Mouse (Mus musculus): ENCODE data around the gene Golt1b. TPM values are rescaled to one million over a fixed set of nuclear protein-coding genes. Genes with fewer than 3 reads are reported as not detected.
"Not testable (repeated sequence)": the region's sequence is repeated elsewhere in the genome, so short reads cannot be mapped to it uniquely, and the experiment has no call there.

The Golt1b gene
- polyA plus RNA-seq, 1 experiment: 26.4 TPM

GRCm38 (mm10) chr6:142347431-142348385 lies 39.3 kb upstream of the Golt1b start:
- TF ChIP-seq POLR2A (IDR thresholded peaks at IDR 0.05; ENCODE audit: borderline replicate concordance, insufficient read depth, low read length): no peak
- no peak for TF ChIP-seq CTCF (IDR thresholded peaks at IDR 0.05; ENCODE audit: borderline replicate concordance, insufficient read depth, low read depth, low read length)
- no peaks in the 10 kb centered on the region for H3K27me3 ChIP-seq (ENCODE audit: control insufficient read depth, insufficient read depth, low read length)
- no peaks in the 10 kb centered on the region; the same call in 1 of the 2 replicates for H3K4me1 ChIP-seq (ENCODE audit: control insufficient read depth, insufficient read depth, low read length)
- no peak overlapping the region for H3K4me3 ChIP-seq (replicated peaks; ENCODE audit: insufficient read depth, low read depth, low read length)
- WGBS: 64% methylated on average over 11 of the region's 11 CpGs
- H3K27ac ChIP-seq (ENCODE audit: insufficient read depth, low read length): no peak overlapping the region
- DNase-seq: no peak

GRCm38 (mm10) chr6:142352099-142352498 lies 34.9 kb upstream of the Golt1b start:
- not testable (repeated sequence) for H3K4me3 ChIP-seq (replicated peaks; ENCODE audit: insufficient read depth, low read depth, low read length); H3K27ac ChIP-seq (ENCODE audit: insufficient read depth, low read length); H3K4me1 ChIP-seq (ENCODE audit: control insufficient read depth, insufficient read depth, low read length); DNase-seq; H3K27me3 ChIP-seq (ENCODE audit: control insufficient read depth, insufficient read depth, low read length)
- WGBS: 90% methylated on average over 3 of the region's 3 CpGs

GRCm38 (mm10) chr6:142357106-142357505 lies 29.9 kb upstream of the Golt1b start:
- no peak overlapping the region for H3K4me3 ChIP-seq (replicated peaks; ENCODE audit: insufficient read depth, low read depth, low read length)
- DNase-seq: no peak
- no peaks in the 10 kb centered on the region for H3K4me1 ChIP-seq (ENCODE audit: control insufficient read depth, insufficient read depth, low read length)
- TF ChIP-seq CTCF (IDR thresholded peaks at IDR 0.05; ENCODE audit: borderline replicate concordance, insufficient read depth, low read depth, low read length) (no peak), POLR2A (IDR thresholded peaks at IDR 0.05; ENCODE audit: borderline replicate concordance, insufficient read depth, low read length) (no peak)
- no peaks in the 10 kb centered on the region for H3K27me3 ChIP-seq (ENCODE audit: control insufficient read depth, insufficient read depth, low read length)
- WGBS: 81% methylated on average over 7 of the region's 7 CpGs
- no peak overlapping the region for H3K27ac ChIP-seq (ENCODE audit: insufficient read depth, low read length)

GRCm38 (mm10) chr6:142362036-142362435 lies 25.0 kb upstream of the Golt1b start:
- no peak for TF ChIP-seq POLR2A (IDR thresholded peaks at IDR 0.05; ENCODE audit: borderline replicate concordance, insufficient read depth, low read length)
- no peak for TF ChIP-seq CTCF (IDR thresholded peaks at IDR 0.05; ENCODE audit: borderline replicate concordance, insufficient read depth, low read depth, low read length)
- 91% methylated on average over 6 of the region's 6 CpGs for WGBS
- H3K27ac ChIP-seq (ENCODE audit: insufficient read depth, low read length): no peak overlapping the region
- no peak overlapping the region for H3K4me3 ChIP-seq (replicated peaks; ENCODE audit: insufficient read depth, low read depth, low read length)
- H3K4me1 ChIP-seq (ENCODE audit: control insufficient read depth, insufficient read depth, low read length): no peaks in the 10 kb centered on the region
- no peak for DNase-seq
- no peaks in the 10 kb centered on the region for H3K27me3 ChIP-seq (ENCODE audit: control insufficient read depth, insufficient read depth, low read length)

GRCm38 (mm10) chr6:142363019-142363576 lies 23.9 kb upstream of the Golt1b start:
- Histone ChIP-seq H3K4me1 (ENCODE audit: control insufficient read depth, insufficient read depth, low read length) (no peaks in the 10 kb centered on the region), H3K27me3 (ENCODE audit: control insufficient read depth, insufficient read depth, low read length) (no peaks in the 10 kb centered on the region), H3K4me3 (replicated peaks; ENCODE audit: insufficient read depth, low read depth, low read length) (no peak overlapping the region), H3K27ac (ENCODE audit: insufficient read depth, low read length) (no peak overlapping the region)
- DNase-seq: no peak
- 46% methylated on average over 9 of the region's 9 CpGs for WGBS
- TF ChIP-seq CTCF (IDR thresholded peaks at IDR 0.05; ENCODE audit: borderline replicate concordance, insufficient read depth, low read depth, low read length): peak; percentile 35; the same call in 1 of the 2 replicates
- TF ChIP-seq POLR2A (IDR thresholded peaks at IDR 0.05; ENCODE audit: borderline replicate concordance, insufficient read depth, low read length): no peak

- H3K27me3 ChIP-seq (ENCODE audit: control insufficient read depth, insufficient read depth, low read length): no peaks in the 10 kb centered on the region
- no peak overlapping the region for H3K4me3 ChIP-seq (replicated peaks; ENCODE audit: insufficient read depth, low read depth, low read length)
- 91% methylated on average over 8 of the region's 8 CpGs for WGBS
- H3K27ac ChIP-seq (ENCODE audit: insufficient read depth, low read length): no peak overlapping the region
- DNase-seq: no peak
- TF ChIP-seq POLR2A (IDR thresholded peaks at IDR 0.05; ENCODE audit: borderline replicate concordance, insufficient read depth, low read length) (no peak), CTCF (IDR thresholded peaks at IDR 0.05; ENCODE audit: borderline replicate concordance, insufficient read depth, low read depth, low read length) (no peak)
- no peaks in the 10 kb centered on the region for H3K4me1 ChIP-seq (ENCODE audit: control insufficient read depth, insufficient read depth, low read length)
These were observed 21.1 kb upstream of the Golt1b start for GRCm38 (mm10) chr6:142365742-142366472.

- Histone ChIP-seq H3K27me3 (ENCODE audit: control insufficient read depth, insufficient read depth, low read length) (no peaks in the 10 kb centered on the region), H3K27ac (ENCODE audit: insufficient read depth, low read length) (no peak overlapping the region), H3K4me3 (replicated peaks; ENCODE audit: insufficient read depth, low read depth, low read length) (no peak overlapping the region), H3K4me1 (ENCODE audit: control insufficient read depth, insufficient read depth, low read length) (no peaks in the 10 kb centered on the region)
- 89% methylated on average over 10 of the region's 10 CpGs for WGBS
- no peak for DNase-seq
- TF ChIP-seq CTCF (IDR thresholded peaks at IDR 0.05; ENCODE audit: borderline replicate concordance, insufficient read depth, low read depth, low read length) (no peak), POLR2A (IDR thresholded peaks at IDR 0.05; ENCODE audit: borderline replicate concordance, insufficient read depth, low read length) (no peak)
These were observed 20.5 kb upstream of the Golt1b start for GRCm38 (mm10) chr6:142366473-142367018.

All from cerebellum, adult 2 months (tissue).